Mouse (Mus musculus): ENCODE data around the gene Sept1. TPM values are rescaled to one million over a fixed set of nuclear protein-coding genes. Genes with fewer than 3 reads are reported as not detected.

The Sept1 gene
- polyA plus RNA-seq, 1 experiment: 170 TPM

DNA sequence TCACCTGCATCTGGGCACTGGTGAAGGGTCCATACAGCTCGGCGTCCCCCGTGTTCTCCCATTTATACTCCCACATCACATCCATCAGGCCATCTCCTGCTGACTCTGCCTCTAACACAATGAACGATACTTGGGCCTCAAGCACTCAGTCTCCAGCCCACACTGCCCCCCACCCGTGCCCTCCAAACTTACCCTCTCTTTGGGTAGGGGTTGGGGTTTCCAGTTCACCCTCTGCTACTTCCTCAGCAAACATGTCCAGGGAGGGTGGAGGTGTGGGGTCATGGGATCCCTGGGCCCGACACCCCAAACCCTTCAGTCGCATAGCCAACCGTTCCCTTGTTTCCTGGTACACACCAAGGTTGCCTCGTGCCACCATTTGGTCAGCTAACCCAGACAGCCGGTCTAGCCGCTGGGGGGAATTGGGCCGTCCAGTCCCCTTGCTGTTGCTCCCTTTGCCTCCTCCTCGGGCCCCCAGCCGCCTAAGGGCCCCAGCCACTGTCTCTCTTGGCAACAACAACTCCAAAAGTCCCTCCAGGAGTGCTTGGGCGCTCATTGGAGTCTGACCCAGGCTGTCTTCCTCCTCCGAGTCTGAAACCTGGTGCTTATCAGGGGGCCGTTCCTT lies 38.8 kb downstream of the Sept1 start:
- no peak for TF ChIP-seq GATA1 (IDR thresholded peaks at IDR 0.05; ENCODE audit: low read length)

DNA sequence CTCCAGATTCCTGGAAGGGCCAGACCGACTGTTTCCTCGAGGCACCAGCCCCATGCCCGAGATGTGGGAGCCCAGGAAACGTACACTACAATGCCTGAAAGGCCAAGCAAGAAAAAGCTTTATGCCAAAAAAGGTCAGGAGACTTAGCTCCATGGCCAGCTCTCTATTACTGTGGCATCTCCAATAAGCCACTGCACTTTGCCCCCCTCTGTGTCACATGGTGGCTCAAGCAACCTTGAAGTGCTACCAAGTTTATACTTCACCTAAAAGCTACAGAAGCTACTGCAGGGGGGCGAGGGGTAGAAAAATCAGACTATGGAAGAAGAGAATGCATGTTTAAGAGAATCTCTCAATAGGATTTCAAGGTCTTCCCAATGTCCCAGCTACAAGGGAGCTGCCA lies 39.9 kb downstream of the Sept1 start:
- TF ChIP-seq GATA1 (IDR thresholded peaks at IDR 0.05; ENCODE audit: low read length): no peak

DNA sequence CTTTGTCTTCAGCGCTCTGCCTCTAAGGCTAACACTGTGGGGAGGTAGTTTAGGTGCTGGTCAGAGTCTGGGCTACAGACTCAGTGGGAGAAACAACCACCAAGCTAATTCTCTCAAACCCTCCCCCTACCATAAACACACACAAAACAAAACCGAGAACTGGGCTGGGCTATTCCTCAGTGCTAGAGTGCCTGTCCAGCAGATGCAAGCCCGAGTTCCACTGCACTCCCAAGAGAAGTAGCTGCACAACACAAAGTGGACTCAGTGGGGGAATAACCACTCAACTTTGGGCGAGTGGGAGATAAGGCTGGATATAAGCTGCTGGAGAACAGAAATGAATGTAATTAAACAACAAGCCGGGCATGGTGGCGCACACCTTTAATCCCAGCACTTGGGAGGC lies 42.3 kb downstream of the Sept1 start:
- no peak for TF ChIP-seq GATA1 (IDR thresholded peaks at IDR 0.05; ENCODE audit: low read length)

DNA sequence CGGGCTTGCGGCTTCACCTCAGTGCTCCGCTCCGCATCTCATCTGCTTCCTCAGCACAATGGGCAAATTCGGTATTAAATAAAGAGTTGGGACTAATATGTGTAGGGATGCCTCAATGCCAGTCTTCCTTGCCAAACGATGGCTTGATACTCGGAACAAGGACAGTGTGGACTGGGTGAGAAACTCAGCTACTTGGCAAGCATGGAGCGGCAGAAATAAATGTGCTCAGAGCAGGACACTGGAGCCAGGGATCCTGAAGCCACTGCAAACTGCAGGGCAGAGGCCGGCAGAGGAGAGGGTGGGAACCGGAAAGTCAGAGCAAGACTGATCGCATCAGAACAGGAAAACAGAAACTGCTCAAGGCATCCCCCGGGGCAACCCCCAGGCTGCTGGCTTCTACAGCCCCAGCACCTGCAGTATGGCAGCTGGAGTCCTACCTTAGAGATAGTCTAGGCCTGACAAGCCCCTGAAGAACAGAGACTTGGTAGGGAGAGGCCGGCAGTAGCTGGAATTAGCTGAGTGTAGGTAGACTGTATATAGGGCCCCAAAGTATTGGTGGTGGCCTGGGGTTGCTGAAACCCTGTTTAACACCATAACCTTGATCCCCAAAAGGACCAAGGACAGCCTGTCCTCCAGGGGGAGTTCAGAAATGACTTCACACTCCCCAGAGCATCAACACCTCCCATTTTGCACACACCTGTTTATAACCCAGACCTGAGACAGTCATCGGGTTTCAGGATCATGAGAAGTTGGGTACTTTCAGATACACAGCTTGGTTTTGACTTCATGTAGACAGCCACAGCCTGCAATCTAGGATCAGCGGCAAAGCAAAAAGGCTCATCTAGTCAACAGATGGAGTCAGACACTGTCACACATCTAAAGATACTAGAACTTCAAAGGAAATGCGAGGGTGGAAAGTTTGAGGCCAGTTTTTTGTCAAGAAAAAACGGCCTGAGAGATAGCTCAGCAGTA lies 44.3 kb downstream of the Sept1 start:
- TF ChIP-seq GATA1 (IDR thresholded peaks at IDR 0.05; ENCODE audit: low read length): no peak

DNA sequence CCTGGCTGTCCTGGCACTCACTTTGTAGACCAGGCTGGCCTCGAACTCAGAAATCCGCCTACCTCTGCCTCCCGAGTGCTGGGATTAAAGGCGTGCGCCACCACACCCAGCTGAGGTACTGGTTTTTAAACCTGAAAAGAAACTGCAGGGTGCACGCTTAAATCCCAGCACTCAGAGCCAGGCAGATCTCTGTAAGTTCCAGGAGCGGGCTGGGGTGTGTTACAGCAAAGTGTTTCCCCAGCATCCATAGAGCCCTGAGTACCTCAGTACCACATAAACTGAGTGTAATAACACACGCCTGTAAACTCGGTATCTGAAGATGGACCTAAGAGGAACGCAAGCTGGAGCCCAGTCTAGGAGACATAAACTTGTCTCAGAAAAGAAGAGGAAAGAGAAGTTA lies 45.6 kb downstream of the Sept1 start:
- no peak for TF ChIP-seq GATA1 (IDR thresholded peaks at IDR 0.05; ENCODE audit: low read length)

DNA sequence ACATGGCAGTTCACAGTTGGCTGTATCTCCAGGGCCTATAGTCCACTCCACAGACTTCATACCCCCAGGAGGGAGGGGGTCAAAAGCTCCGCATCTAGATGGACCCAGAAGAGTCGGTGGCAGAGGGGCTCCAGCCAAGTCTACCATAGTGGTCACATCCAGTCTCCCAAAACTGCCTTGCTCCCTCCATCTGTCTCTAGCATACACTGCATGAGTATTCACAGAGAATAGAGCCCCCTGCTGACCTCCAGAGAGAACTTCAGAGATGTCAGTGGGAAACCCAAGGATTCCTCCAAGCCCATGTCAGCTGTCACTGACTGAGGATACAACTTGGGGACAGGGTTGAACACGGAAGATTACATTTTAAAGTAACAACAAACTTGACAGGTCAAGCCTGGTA lies 47.3 kb downstream of the Sept1 start:
- no peak for TF ChIP-seq GATA1 (IDR thresholded peaks at IDR 0.05; ENCODE audit: low read length)

DNA sequence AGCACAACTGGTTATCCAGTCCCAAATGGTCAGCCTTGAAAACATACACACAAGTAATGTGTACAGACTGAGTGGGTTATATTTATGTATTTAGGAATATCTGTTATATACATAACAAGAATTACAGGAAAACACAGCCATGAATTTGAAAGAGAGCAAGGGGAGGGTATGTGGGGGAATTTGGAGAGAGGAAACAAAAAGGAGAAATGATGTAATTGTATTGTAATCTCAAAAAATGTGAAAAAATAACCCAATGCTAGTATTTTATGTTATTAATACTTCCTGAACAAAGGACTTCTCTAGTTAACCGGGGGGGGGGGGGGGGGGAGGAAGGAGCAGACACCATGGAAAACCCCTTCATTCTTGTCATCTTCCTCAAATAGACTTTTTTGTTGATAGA lies 48.2 kb downstream of the Sept1 start:
- no peak for TF ChIP-seq GATA1 (IDR thresholded peaks at IDR 0.05; ENCODE audit: low read length)

DNA sequence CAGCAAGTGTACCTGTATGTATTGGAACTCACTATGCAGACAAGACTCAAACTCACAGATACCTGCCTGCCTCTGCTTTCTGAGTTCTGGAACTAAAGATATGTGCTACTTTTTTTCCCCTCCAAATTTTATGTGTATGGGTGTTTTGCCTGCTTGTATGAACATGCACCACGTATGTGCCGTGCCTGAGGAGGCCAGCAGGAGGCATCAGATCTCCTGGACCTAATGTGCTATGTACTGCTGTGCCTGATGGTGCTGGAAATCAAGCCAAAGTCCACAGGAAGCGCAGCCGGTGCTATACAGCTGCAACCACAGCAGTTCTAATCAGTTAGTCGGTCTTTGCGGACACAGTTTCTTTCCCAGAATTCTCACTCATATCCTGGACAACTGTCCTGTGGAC lies 49.1 kb downstream of the Sept1 start:
- no peak for TF ChIP-seq GATA1 (IDR thresholded peaks at IDR 0.05; ENCODE audit: low read length)

DNA sequence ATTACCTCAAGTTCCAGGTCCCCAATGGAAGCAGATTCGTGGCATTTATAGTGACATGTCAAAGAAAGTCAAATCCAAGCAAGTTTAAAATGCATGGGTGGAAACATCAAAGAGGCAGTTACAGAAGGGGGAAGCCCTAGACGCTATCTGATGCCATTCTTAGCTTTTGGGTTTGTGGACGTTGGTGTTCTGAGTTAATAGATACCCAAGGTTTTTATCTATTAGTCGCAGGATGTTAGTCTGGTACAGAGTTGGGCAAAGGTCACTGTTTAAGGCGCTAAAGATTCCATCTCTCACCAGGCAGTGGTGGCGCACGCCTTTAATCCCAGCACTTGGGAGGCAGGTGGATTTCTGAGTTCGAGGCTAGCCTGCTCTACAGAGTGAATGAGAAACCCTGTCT lies 49.6 kb downstream of the Sept1 start:
- TF ChIP-seq GATA1 (IDR thresholded peaks at IDR 0.05; ENCODE audit: low read length): peak; percentile 98

DNA sequence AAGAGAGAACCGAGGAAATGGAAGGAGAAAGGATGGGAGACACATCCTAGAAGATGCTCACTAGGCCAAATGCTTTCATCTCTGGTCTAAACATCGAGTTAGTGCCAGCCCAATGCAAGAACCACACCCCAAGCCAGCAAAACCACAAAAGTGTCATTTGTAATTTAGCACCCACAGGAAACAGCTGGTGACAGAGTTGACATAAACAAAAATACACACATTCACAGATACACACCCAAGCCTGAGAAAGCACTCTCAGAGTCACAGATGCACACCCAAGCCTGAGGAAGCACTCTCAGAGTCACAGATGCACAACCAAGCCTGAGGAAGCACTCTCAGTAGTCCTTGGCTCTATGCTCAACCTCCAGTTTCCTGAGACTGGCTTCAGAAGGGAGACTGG lies 52.1 kb downstream of the Sept1 start:
- TF ChIP-seq GATA1 (IDR thresholded peaks at IDR 0.05; ENCODE audit: low read length): no peak

DNA sequence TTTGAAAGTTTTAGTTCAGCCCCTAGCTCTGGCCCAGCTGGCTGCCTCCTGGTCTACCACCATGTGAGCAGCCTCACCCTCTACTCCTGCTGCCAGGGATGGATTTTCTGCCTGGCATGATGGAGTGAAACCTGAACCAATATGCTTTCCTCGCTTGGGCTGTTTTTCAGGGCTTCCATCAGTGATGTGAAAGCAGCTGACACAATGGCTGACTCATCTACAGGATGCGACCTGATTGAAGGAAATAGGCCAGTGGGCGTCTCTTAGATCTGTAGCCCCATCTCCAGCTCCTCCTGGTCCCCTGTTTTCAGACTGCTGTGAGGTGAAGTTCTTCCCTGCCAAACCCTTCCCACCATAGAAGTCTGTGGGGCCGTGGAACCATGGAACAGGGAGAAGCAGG lies 56.0 kb downstream of the Sept1 start:
- TF ChIP-seq GATA1 (IDR thresholded peaks at IDR 0.05; ENCODE audit: low read length): no peak

DNA sequence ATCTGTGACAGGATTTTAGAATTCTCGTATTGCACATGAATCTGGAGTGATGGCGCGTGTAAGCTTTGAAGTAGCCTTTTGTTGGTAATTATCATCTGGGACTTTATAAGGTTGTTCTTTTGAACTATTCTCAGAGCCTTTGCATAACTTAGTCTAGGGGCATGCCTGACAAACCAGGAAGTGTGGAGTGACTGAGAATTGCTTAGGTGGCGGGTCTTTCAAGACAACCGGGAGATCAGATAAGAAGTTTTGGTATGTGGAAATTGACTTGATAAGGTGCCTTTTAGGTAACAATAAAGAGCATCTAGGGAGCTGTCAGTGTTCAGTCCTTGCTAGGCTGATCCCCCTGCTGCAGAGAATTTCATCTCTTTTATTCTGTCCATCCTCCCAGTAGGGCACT lies 66.4 kb downstream of the Sept1 start:
- TF ChIP-seq GATA1 (IDR thresholded peaks at IDR 0.05; ENCODE audit: low read length): no peak

DNA sequence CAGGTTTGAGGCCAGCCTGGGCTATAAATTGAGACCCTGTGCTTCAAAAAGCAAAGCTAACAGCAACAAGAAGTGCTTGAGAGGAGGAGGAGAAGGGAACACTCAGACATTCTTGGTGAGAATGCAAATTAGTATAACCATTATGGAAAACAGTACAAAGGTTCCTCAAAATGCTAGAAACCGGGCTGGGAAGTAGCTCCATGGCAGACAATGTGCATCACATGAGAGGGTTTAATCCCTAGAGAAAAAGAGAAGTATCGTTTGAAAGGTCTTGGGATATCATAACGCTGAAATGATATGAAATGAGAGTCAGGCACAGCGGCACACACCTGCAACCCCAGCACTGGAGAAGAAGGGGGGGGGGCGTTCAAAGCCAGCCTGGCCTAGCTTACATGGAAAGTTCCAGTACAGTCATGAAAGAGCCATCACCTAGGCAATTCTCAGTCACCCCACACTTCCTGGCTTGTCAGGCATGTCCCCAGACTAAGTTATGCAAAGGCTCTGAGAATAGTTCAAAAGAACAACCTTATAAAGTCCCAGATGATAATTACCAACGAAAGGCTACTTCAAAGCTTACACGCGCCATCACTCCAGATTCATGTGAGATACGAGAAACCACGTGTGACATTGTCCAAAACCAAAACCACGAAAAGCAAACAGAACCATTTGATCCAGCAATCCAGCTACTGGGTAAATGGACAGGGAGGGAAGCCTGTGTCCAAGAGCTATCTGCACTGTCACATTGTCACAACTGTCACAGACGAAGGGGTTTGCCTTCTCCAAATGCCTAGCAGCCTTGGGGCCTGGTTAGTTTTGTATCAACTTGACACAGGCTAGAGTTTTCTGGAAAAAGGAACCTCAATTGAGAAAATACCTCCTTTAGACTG lies 67.1 kb downstream of the Sept1 start:
- TF ChIP-seq GATA1 (IDR thresholded peaks at IDR 0.05; ENCODE audit: low read length): no peak

Other genes with a start within 250 kb of the Sept1 start
- gene Mvp, start 218.5 kb downstream of the Sept1 start, polyA plus RNA-seq (2012): 18.3 and 22.4 TPM in 2 replicates
- 4.9 and 12.5 TPM in 2 replicates for gene Pagr1b, start 216.6 kb downstream of the Sept1 start, polyA plus RNA-seq (2012)
- gene Pagr1a, start 215.8 kb downstream of the Sept1 start, polyA plus RNA-seq (2012): 31.1 and 76.8 TPM in 2 replicates
- 145 and 228 TPM in 2 replicates for gene Gm42742, start 212.0 kb downstream of the Sept1 start, polyA plus RNA-seq (2012)
- 0.53 and 1.9 TPM in 2 replicates for gene Prrt2, start 211.9 kb downstream of the Sept1 start, polyA plus RNA-seq (2012)
- gene Maz, start 206.1 kb downstream of the Sept1 start, polyA plus RNA-seq (2012): 820 and 1,081 TPM in 2 replicates
- gene Kif22, start 190.7 kb downstream of the Sept1 start, polyA plus RNA-seq (2012): 45.3 and 56.9 TPM in 2 replicates
- not detected in 2 replicates for gene Zg16, start 145.8 kb downstream of the Sept1 start, polyA plus RNA-seq (2012)
- 197 and 223 TPM in 2 replicates for gene AI467606, start 141.8 kb downstream of the Sept1 start, polyA plus RNA-seq (2012)
- 0.98 and 2.0 TPM in 2 replicates for gene Qprt, start 110.9 kb downstream of the Sept1 start, polyA plus RNA-seq (2012)
- 104 and 107 TPM in 2 replicates for gene Spn, start 95.3 kb downstream of the Sept1 start, polyA plus RNA-seq (2012)
- 81.2 and 81.3 TPM in 2 replicates for gene Cd2bp2, start 37.1 kb downstream of the Sept1 start, polyA plus RNA-seq (2012)
- gene Tbc1d10b, start 24.7 kb downstream of the Sept1 start, polyA plus RNA-seq (2012): 58.8 and 62.5 TPM in 2 replicates
- 1.2 and 4.3 TPM in 2 replicates for gene Mylpf, start 24.2 kb downstream of the Sept1 start, polyA plus RNA-seq (2012)
- gene Zfp553, start 69 bp downstream of the Sept1 start, polyA plus RNA-seq (2012): 37.7 and 38.1 TPM in 2 replicates
- gene Zfp771, start 11.1 kb upstream of the Sept1 start, polyA plus RNA-seq (2012): 86.6 and 115 TPM in 2 replicates
- gene Dctpp1, start 27.6 kb upstream of the Sept1 start, polyA plus RNA-seq (2012): 108 and 177 TPM in 2 replicates
- gene Sephs2, start 40.9 kb upstream of the Sept1 start, polyA plus RNA-seq (2012): 68.0 and 94.5 TPM in 2 replicates
- gene Itgal, start 63.1 kb upstream of the Sept1 start, polyA plus RNA-seq (2012): 16.4 and 20.0 TPM in 2 replicates
- 28.1 and 30.7 TPM in 2 replicates for gene Zfp768, start 112.5 kb upstream of the Sept1 start, polyA plus RNA-seq (2012)
- 4.3 TPM in 2 replicates for gene Zfp747, start 142.9 kb upstream of the Sept1 start, polyA plus RNA-seq (2012)
- gene 9130019O22Rik, start 154.0 kb upstream of the Sept1 start, polyA plus RNA-seq (2012): 1.1 and 1.4 TPM in 2 replicates
- gene E430018J23Rik, start 160.5 kb upstream of the Sept1 start, polyA plus RNA-seq (2012): 7.2 and 9.7 TPM in 2 replicates
- gene Zfp764, start 173.7 kb upstream of the Sept1 start, polyA plus RNA-seq (2012): 0.25 and 0.35 TPM in 2 replicates
- 12.7 and 18.3 TPM in 2 replicates for gene Zfp688, start 188.9 kb upstream of the Sept1 start, polyA plus RNA-seq (2012)
- 15.2 and 16.3 TPM in 2 replicates for gene Zfp689, start 216.0 kb upstream of the Sept1 start, polyA plus RNA-seq (2012)
- gene Prr14, start 226.5 kb upstream of the Sept1 start, polyA plus RNA-seq (2012): 62.8 and 67.0 TPM in 2 replicates
- gene Fbrs, start 246.1 kb upstream of the Sept1 start, polyA plus RNA-seq (2012): 545 and 623 TPM in 2 replicates

Data from G1E-ER4 (cell line).